Mouse (Mus musculus): Measurements from ENCODE around the gene Ing1. TPM values are rescaled to one million over a fixed set of nuclear protein-coding genes. Genes with fewer than 3 reads are reported as not detected.

Ing1 gene
- polyA plus RNA-seq, 1 experiment from 2014 or later = 45.4 TPM

DNA sequence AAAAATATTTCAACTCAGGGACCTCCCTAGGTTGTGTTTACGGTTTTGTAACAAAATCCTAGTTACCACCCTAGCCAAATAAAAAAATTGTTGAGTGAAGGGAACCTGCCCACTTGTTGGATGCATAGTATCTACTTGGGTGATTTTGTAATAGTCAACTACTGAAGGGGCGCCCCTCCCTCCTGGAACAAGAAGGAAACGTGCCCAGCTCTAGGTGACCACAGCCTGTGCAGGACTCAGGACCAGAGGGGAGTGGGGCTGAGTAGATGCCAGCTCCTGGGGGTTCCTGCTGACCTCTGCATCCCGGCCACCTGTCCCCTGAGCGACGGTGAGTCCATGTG lies 37.3 kb upstream of the Ing1 start:
- 87% methylated on average over 6 of the region's 6 CpGs for WGBS
- no peak overlapping the region for H3K4me2 ChIP-seq (ENCODE audit: low read length)
- no peaks in the 10 kb centered on the region for H3K27me3 ChIP-seq (replicated peaks; ENCODE audit: control insufficient read depth, insufficient read depth, low read length)
- peaks cover 7% of the 10 kb centered on the region; the same call in 1 of the 2 replicates for H3K36me3 ChIP-seq (ENCODE audit: control insufficient read depth, insufficient read depth)
- no peaks in the 10 kb centered on the region for H3K9me3 ChIP-seq (ENCODE audit: control insufficient read depth, low read length)
- no peak overlapping the region for H3K9ac ChIP-seq (replicated peaks; ENCODE audit: low read depth, low read length)
- H3K27ac ChIP-seq (ENCODE audit: low read length) = no peak overlapping the region
- no peak for ATAC-seq
- no peaks in the 10 kb centered on the region for H3K4me1 ChIP-seq (replicated peaks; ENCODE audit: control insufficient read depth, insufficient read depth, low read length)
- no peak overlapping the region for H3K4me3 ChIP-seq (replicated peaks; ENCODE audit: low read length)

- Histone ChIP-seq H3K9me3 (ENCODE audit: control insufficient read depth, low read length) (no peaks in the 10 kb centered on the region), H3K27ac (ENCODE audit: low read length) (no peak overlapping the region), H3K27me3 (replicated peaks; ENCODE audit: control insufficient read depth, insufficient read depth, low read length) (no peaks in the 10 kb centered on the region), H3K36me3 (ENCODE audit: control insufficient read depth, insufficient read depth) (peaks cover 7% of the 10 kb centered on the region; the same call in 1 of the 2 replicates), H3K4me3 (replicated peaks; ENCODE audit: low read length) (no peak overlapping the region), H3K4me2 (ENCODE audit: low read length) (no peak overlapping the region), H3K4me1 (replicated peaks; ENCODE audit: control insufficient read depth, insufficient read depth, low read length) (no peaks in the 10 kb centered on the region), H3K9ac (replicated peaks; ENCODE audit: low read depth, low read length) (no peak overlapping the region)
- ATAC-seq = no peak
- WGBS = 84% methylated on average over 11 of the region's 11 CpGs
Measured at GRCm38 (mm10) chr8:11518676-11519075, 36.7 kb upstream of the Ing1 start.

DNA sequence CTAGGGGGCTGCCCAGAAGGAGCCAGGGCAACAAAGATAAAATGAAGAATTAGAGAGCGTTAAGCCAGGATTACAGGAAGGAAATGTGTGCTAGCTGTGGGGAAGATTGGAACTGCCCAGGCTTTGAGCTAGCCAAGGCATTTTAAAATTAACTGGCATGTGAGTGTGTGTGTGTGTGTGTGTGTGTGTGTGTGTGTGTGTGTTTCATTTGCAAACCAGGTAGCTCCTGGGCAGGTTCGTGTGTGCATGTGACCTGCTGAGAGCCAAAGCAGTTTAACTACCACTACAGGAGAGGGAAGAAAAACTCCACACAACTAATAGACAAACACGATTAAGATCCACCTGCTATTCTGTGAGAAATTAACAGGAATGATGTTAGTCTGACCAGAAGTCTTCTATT lies 32.0 kb upstream of the Ing1 start:
- WGBS = 76% methylated on average over 3 of the region's 3 CpGs
- no peak overlapping the region for H3K4me2 ChIP-seq (ENCODE audit: low read length)
- ATAC-seq = no peak
- H3K27me3 ChIP-seq (replicated peaks; ENCODE audit: control insufficient read depth, insufficient read depth, low read length) = no peaks in the 10 kb centered on the region
- no peak overlapping the region for H3K27ac ChIP-seq (ENCODE audit: low read length)
- no peak overlapping the region for H3K4me3 ChIP-seq (replicated peaks; ENCODE audit: low read length)
- H3K9me3 ChIP-seq (ENCODE audit: control insufficient read depth, low read length) = no peaks in the 10 kb centered on the region
- no peaks in the 10 kb centered on the region for H3K4me1 ChIP-seq (replicated peaks; ENCODE audit: control insufficient read depth, insufficient read depth, low read length)
- peaks cover 1% of the 10 kb centered on the region; the same call in 1 of the 2 replicates for H3K36me3 ChIP-seq (ENCODE audit: control insufficient read depth, insufficient read depth)
- no peak overlapping the region for H3K9ac ChIP-seq (replicated peaks; ENCODE audit: low read depth, low read length)

GRCm38 (mm10) chr8:11530155-11530770 lies 25.1 kb upstream of the Ing1 start:
- Histone ChIP-seq H3K4me2 (ENCODE audit: low read length) (no peak overlapping the region), H3K9me3 (ENCODE audit: control insufficient read depth, low read length) (no peaks in the 10 kb centered on the region), H3K4me3 (replicated peaks; ENCODE audit: low read length) (no peak overlapping the region), H3K36me3 (ENCODE audit: control insufficient read depth, insufficient read depth) (peaks cover 6% of the 10 kb centered on the region), H3K27me3 (replicated peaks; ENCODE audit: control insufficient read depth, insufficient read depth, low read length) (no peaks in the 10 kb centered on the region), H3K27ac (ENCODE audit: low read length) (no peak overlapping the region), H3K9ac (replicated peaks; ENCODE audit: low read depth, low read length) (no peak overlapping the region), H3K4me1 (replicated peaks; ENCODE audit: control insufficient read depth, insufficient read depth, low read length) (peaks cover 8% of the 10 kb centered on the region; the same call in 1 of the 2 replicates)
- no peak for ATAC-seq
- 82% methylated on average over 18 of the region's 18 CpGs for WGBS

DNA sequence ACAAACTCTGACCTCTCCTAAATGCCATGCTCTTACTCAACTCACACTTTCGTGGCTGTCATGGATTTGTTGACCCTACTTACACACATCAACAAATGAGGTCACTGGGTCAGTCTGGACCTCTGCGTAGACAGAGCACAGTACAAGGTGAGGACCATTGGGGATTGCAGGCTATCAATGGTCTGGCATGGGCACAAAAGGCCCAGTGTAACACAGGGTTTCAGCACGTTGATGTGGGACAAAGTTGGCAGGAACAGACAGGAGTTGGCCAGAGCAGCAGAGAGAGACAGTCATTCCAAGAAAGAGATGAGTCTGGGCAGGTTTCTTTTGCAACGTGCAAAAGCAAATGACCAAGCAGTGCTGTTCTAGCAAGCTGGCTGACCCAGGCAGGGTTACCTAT lies 24.5 kb upstream of the Ing1 start:
- Histone ChIP-seq H3K4me1 (replicated peaks; ENCODE audit: control insufficient read depth, insufficient read depth, low read length) (peaks cover 8% of the 10 kb centered on the region; the same call in 1 of the 2 replicates), H3K27ac (ENCODE audit: low read length) (no peak overlapping the region)
- 81% methylated on average over 4 of the region's 4 CpGs for WGBS

DNA sequence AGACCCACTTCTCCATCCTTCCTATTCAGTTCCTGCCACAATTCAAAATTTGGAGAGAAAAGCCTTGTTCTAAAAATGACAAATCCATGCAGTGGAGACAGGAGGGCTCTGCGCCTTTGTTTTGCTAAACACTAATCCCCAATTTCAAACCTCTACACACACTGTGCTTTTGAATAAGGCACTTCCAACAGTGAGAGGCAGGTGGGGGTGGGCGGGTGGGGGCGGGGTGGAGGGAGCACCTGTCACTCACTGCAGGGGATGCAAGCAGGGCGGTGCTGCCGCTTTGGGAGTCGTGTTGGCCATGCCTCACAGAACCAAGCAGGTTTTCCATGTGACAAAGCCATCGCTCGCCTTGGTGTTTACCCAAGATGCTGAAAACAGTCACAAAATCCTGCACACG lies 20.9 kb upstream of the Ing1 start:
- Histone ChIP-seq H3K9me3 (ENCODE audit: control insufficient read depth, low read length) (no peaks in the 10 kb centered on the region), H3K9ac (replicated peaks; ENCODE audit: low read depth, low read length) (no peak overlapping the region), H3K4me3 (replicated peaks; ENCODE audit: low read length) (no peak overlapping the region), H3K27ac (ENCODE audit: low read length) (no peak overlapping the region), H3K4me2 (ENCODE audit: low read length) (no peak overlapping the region), H3K4me1 (replicated peaks; ENCODE audit: control insufficient read depth, insufficient read depth, low read length) (peaks cover 8% of the 10 kb centered on the region; the same call in 1 of the 2 replicates), H3K36me3 (ENCODE audit: control insufficient read depth, insufficient read depth) (peaks cover 6% of the 10 kb centered on the region), H3K27me3 (replicated peaks; ENCODE audit: control insufficient read depth, insufficient read depth, low read length) (no peaks in the 10 kb centered on the region)
- ATAC-seq = peak; percentile 33; the same call in 1 of the 2 replicates
- WGBS = 12% methylated on average over 9 of the region's 9 CpGs

More for the DNA sequence above, 24.5 kb upstream of the Ing1 start:
- no peak overlapping the region for H3K4me3 ChIP-seq (replicated peaks; ENCODE audit: low read length)
- H3K36me3 ChIP-seq (ENCODE audit: control insufficient read depth, insufficient read depth) = peaks cover 6% of the 10 kb centered on the region
- no peaks in the 10 kb centered on the region for H3K9me3 ChIP-seq (ENCODE audit: control insufficient read depth, low read length)
- no peaks in the 10 kb centered on the region for H3K27me3 ChIP-seq (replicated peaks; ENCODE audit: control insufficient read depth, insufficient read depth, low read length)
- H3K4me2 ChIP-seq (ENCODE audit: low read length) = no peak overlapping the region
- no peak overlapping the region for H3K9ac ChIP-seq (replicated peaks; ENCODE audit: low read depth, low read length)
- ATAC-seq = no peak

DNA sequence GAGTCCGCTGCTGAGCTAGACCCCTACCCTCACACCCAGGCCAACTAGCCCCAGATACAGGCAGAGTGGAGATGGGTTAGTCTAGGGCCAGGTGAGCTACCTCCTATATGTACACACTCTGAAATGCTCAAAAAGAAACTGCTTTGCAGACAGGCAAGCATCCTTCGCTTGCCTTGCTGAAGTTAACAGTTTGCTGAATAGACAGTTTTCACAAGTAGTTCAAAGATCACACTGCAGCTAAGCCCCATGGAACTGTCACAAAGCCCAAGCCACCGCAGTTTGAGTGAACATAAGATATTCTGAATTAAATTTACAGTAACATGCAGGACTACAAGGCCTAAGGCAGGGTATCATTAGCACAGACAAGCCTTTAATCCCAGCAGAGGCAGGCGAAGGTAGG lies 16.3 kb upstream of the Ing1 start:
- H3K27me3 ChIP-seq (replicated peaks; ENCODE audit: control insufficient read depth, insufficient read depth, low read length) = no peaks in the 10 kb centered on the region
- H3K4me2 ChIP-seq (ENCODE audit: low read length) = no peak overlapping the region
- H3K4me1 ChIP-seq (replicated peaks; ENCODE audit: control insufficient read depth, insufficient read depth, low read length) = peaks cover 8% of the 10 kb centered on the region; the same call in 1 of the 2 replicates
- WGBS = 93% methylated on average over 4 of the region's 4 CpGs
- ATAC-seq = no peak
- peaks cover 10% of the 10 kb centered on the region for H3K36me3 ChIP-seq (ENCODE audit: control insufficient read depth, insufficient read depth)
- no peak overlapping the region for H3K4me3 ChIP-seq (replicated peaks; ENCODE audit: low read length)
- H3K27ac ChIP-seq (ENCODE audit: low read length) = no peak overlapping the region
- no peak overlapping the region for H3K9ac ChIP-seq (replicated peaks; ENCODE audit: low read depth, low read length)
- no peaks in the 10 kb centered on the region for H3K9me3 ChIP-seq (ENCODE audit: control insufficient read depth, low read length)

GRCm38 (mm10) chr8:11540182-11540581 lies 15.2 kb upstream of the Ing1 start:
- no peak for ATAC-seq
- Histone ChIP-seq H3K4me1 (replicated peaks; ENCODE audit: control insufficient read depth, insufficient read depth, low read length) (no peaks in the 10 kb centered on the region), H3K27ac (ENCODE audit: low read length) (no peak overlapping the region), H3K4me3 (replicated peaks; ENCODE audit: low read length) (no peak overlapping the region), H3K36me3 (ENCODE audit: control insufficient read depth, insufficient read depth) (peaks cover 10% of the 10 kb centered on the region), H3K9ac (replicated peaks; ENCODE audit: low read depth, low read length) (no peak overlapping the region), H3K9me3 (ENCODE audit: control insufficient read depth, low read length) (no peaks in the 10 kb centered on the region), H3K4me2 (ENCODE audit: low read length) (no peak overlapping the region), H3K27me3 (replicated peaks; ENCODE audit: control insufficient read depth, insufficient read depth, low read length) (no peaks in the 10 kb centered on the region)
- 93% methylated on average over 8 of the region's 8 CpGs for WGBS

- no peak overlapping the region for H3K9ac ChIP-seq (replicated peaks; ENCODE audit: low read depth, low read length)
- H3K4me3 ChIP-seq (replicated peaks; ENCODE audit: low read length) = no peak overlapping the region
- 92% methylated on average over 12 of the region's 12 CpGs for WGBS
- no peak overlapping the region for H3K4me2 ChIP-seq (ENCODE audit: low read length)
- H3K27me3 ChIP-seq (replicated peaks; ENCODE audit: control insufficient read depth, insufficient read depth, low read length) = no peaks in the 10 kb centered on the region
- no peaks in the 10 kb centered on the region for H3K9me3 ChIP-seq (ENCODE audit: control insufficient read depth, low read length)
- ATAC-seq = no peak
- H3K36me3 ChIP-seq (ENCODE audit: control insufficient read depth, insufficient read depth) = peaks cover 10% of the 10 kb centered on the region
- H3K4me1 ChIP-seq (replicated peaks; ENCODE audit: control insufficient read depth, insufficient read depth, low read length) = no peaks in the 10 kb centered on the region
- H3K27ac ChIP-seq (ENCODE audit: low read length) = no peak overlapping the region
Measured at GRCm38 (mm10) chr8:11542031-11542430, 13.3 kb upstream of the Ing1 start.

DNA sequence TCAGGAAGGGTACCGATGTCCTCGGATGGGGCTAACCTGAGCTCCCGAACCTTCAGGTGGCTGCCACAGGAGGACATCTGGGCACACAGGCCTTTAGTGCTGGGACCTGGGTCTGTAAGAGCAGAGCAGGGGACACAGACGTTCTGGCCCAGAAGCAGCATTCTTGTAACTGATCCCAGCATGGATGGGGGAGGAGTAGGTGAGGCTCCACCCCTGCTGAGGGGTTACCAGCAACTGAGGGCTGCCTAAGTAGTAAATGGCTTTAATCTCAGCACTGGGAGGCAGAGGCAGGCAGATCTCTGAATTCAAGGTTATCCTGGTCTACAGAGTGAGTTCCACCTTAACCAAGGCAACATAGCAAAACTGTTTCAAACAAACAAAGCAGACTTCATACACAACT lies 12.5 kb upstream of the Ing1 start:
- Histone ChIP-seq H3K4me3 (replicated peaks; ENCODE audit: low read length) (no peak overlapping the region), H3K27me3 (replicated peaks; ENCODE audit: control insufficient read depth, insufficient read depth, low read length) (no peaks in the 10 kb centered on the region), H3K36me3 (ENCODE audit: control insufficient read depth, insufficient read depth) (peaks cover 10% of the 10 kb centered on the region), H3K4me1 (replicated peaks; ENCODE audit: control insufficient read depth, insufficient read depth, low read length) (no peaks in the 10 kb centered on the region), H3K9me3 (ENCODE audit: control insufficient read depth, low read length) (no peaks in the 10 kb centered on the region), H3K27ac (ENCODE audit: low read length) (no peak overlapping the region), H3K4me2 (ENCODE audit: low read length) (no peak overlapping the region), H3K9ac (replicated peaks; ENCODE audit: low read depth, low read length) (no peak overlapping the region)
- WGBS = 90% methylated on average over 4 of the region's 4 CpGs
- ATAC-seq = no peak

Data from forebrain, embryonic 16.5 days (tissue).